Mouse (Mus musculus) liver, adult 2 months (tissue): ENCODE data around the gene Patl2.

Experiments
- CTCF ChIP-seq: fragments of 200-500 bp; IDR thresholded peaks from 2 replicates; pipeline ENCODE4 v1.5.1; 2011; ENCODE audit warnings: low read depth, low read length, control low read depth
- POLR2A ChIP-seq: fragments of 200-500 bp; IDR thresholded peaks from 2 replicates; pipeline ENCODE4 v1.6.1; 2011; ENCODE audit warnings: low read length, control low read depth; ENCODE audit not compliant: insufficient read depth; ENCODE audit errors: extremely low read depth

GRCm38 (mm10) chr2:122233759-122234557 is 48.0 kb upstream of the Patl2 start:
- no peak for TF ChIP-seq POLR2A
- no peak for TF ChIP-seq CTCF
